Mouse (Mus musculus) WW6 (cell line): ENCODE measurements around the gene Cmip.
"Not testable (repeated sequence)": the region's sequence is repeated elsewhere in the genome, so short reads cannot be mapped to it uniquely, and the experiment has no call there.

ENCODE experiments used
- DNase-seq: peaks from one replicate; pipeline ENCODE4 v3.0.0-alpha.2; 2013; ENCODE audit warnings: low read depth, low spot score

Cmip gene

GRCm38 (mm10) chr8:117417830-117418229, 161.0 kb downstream of the Cmip start:
- no peak for DNase-seq

- DNase-seq: no peak
Measured at GRCm38 (mm10) chr8:117420841-117421534, 164.1 kb downstream of the Cmip start.

GRCm38 (mm10) chr8:117421838-117422237, 165.0 kb downstream of the Cmip start:
- no peak for DNase-seq

- DNase-seq: no peak
Measured at GRCm38 (mm10) chr8:117422343-117422742, 165.5 kb downstream of the Cmip start.

- no peak for DNase-seq
Measured at GRCm38 (mm10) chr8:117423029-117423428, 166.2 kb downstream of the Cmip start.

- DNase-seq: not testable (repeated sequence)
Measured at GRCm38 (mm10) chr8:117427816-117428215, 171.0 kb downstream of the Cmip start.

- no peak for DNase-seq
Measured at GRCm38 (mm10) chr8:117428524-117429162, 171.8 kb downstream of the Cmip start.

GRCm38 (mm10) chr8:117430624-117431023, 173.8 kb downstream of the Cmip start:
- no peak for DNase-seq

GRCm38 (mm10) chr8:117431554-117431953, 174.7 kb downstream of the Cmip start:
- no peak for DNase-seq

- DNase-seq: no peak
Measured at GRCm38 (mm10) chr8:117432111-117432510, 175.2 kb downstream of the Cmip start.

GRCm38 (mm10) chr8:117433968-117434367, 177.1 kb downstream of the Cmip start:
- DNase-seq: no peak

- DNase-seq: no peak
Measured at GRCm38 (mm10) chr8:117436786-117437185, 179.9 kb downstream of the Cmip start.

- DNase-seq: no peak
Measured at GRCm38 (mm10) chr8:117437616-117438015, 180.8 kb downstream of the Cmip start.

GRCm38 (mm10) chr8:117440317-117440716, 183.5 kb downstream of the Cmip start:
- no peak for DNase-seq

- DNase-seq: no peak
Measured at GRCm38 (mm10) chr8:117440759-117441158, 183.9 kb downstream of the Cmip start.

GRCm38 (mm10) chr8:117445507-117445906, 188.6 kb downstream of the Cmip start:
- no peak for DNase-seq

- no peak for DNase-seq
Measured at GRCm38 (mm10) chr8:117446344-117446997, 189.6 kb downstream of the Cmip start.

- no peak for DNase-seq
Measured at GRCm38 (mm10) chr8:117451072-117451471, 194.2 kb downstream of the Cmip start.

- DNase-seq: no peak
Measured at GRCm38 (mm10) chr8:117453974-117454373, 197.1 kb downstream of the Cmip start.

GRCm38 (mm10) chr8:117454516-117455116, 197.8 kb downstream of the Cmip start:
- no peak for DNase-seq

GRCm38 (mm10) chr8:117455701-117456100, 198.8 kb downstream of the Cmip start:
- DNase-seq: no peak

GRCm38 (mm10) chr8:117458440-117458839, 201.6 kb downstream of the Cmip start:
- no peak for DNase-seq
